Mouse (Mus musculus) MEL (cell line): Measurements from ENCODE around the gene Brpf1.

ENCODE experiments used
- POLR2A ChIP-seq, 2 experiments: IDR thresholded peaks; 2 replicates each; pipeline ENCODE4 v1.6.1; 2011 to 2012; ENCODE audit warnings: low read length in 2 of 2, mild to moderate bottlenecking in 2 of 2, control low read depth in 1 of 2, improper control_type of control experiment in 1 of 2, low read depth in 1 of 2, moderate library complexity in 1 of 2; ENCODE audit not compliant: control insufficient read depth in 1 of 2, insufficient read depth in 1 of 2, poor library complexity in 1 of 2
- POLR2AphosphoS2 ChIP-seq: IDR thresholded peaks from 2 replicates; pipeline ENCODE4 v1.6.1; 2011; ENCODE audit warnings: low read length, improper control_type of control experiment
- RAD21 ChIP-seq: IDR thresholded peaks from 2 replicates; pipeline ENCODE4 v1.6.1; 2011; ENCODE audit warnings: mild to moderate bottlenecking, low read depth, low read length, improper control_type of control experiment

DNA sequence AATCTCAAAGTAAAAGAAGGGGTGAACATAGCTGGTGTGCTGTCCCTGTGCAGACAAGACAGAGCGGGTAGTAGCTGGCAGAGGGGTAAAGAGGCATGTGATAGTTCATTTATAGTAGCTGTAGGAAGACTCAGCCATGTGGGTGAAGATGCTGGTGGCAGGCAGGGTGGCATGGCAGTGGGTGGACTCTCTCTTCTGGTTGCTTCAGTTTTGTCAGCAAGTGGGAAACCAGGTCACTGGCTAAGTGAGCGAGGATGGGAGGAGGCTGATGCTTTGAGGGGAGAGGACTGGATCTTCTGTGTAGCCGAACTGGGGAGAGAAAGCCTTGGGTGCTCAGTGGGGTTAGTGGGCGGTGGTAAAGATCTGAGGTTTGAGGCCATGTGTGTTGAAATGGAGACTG is 19.7 kb upstream of the Brpf1 start:
- TF ChIP-seq POLR2A (IDR thresholded peaks at IDR 0.05; ENCODE audit: control insufficient read depth in 1 of 2, insufficient read depth in 1 of 2, low read depth in 1 of 2, low read length in 2 of 2, poor library complexity in 1 of 2) (no peak), POLR2AphosphoS2 (no peak), RAD21 (no peak)
